Mouse (Mus musculus) liver, embryonic 14.5 days (tissue): ENCODE data around the gene Usp54. TPM values are rescaled to one million over a fixed set of nuclear protein-coding genes. Genes with fewer than 3 reads are reported as not detected.

ENCODE experiments used
- ATAC-seq: fragments of 200-750 bp; cut with Nextera tagmentation; 2 replicates; pipeline ENCODE4 v1.8.0; 2017; ENCODE audit warnings: moderate number of reproducible peaks, mild to moderate bottlenecking, moderate library complexity; ENCODE audit not compliant: insufficient read depth
- DNase-seq, 3 experiments: peaks; one replicate each; pipeline ENCODE4 v3.0.0-alpha.2; 2012 to 2013; ENCODE audit warnings: low read depth in 3 of 3, low spot score in 3 of 3
- H3K27ac ChIP-seq: fragments of 300-500 bp; sonication (generic); 2 replicates; pipeline ENCODE4 v1.5.1; 2014; ENCODE audit warnings: moderate library complexity, mild to moderate bottlenecking, control low read depth, inconsistent platforms
- H3K27me3 ChIP-seq: fragments of 300-500 bp; sonication (generic); 2 replicates; pipeline ENCODE4 v1.6.1; 2014; ENCODE audit warnings: mild to moderate bottlenecking, low read length, moderate library complexity; ENCODE audit not compliant: control insufficient read depth, insufficient read depth
- H3K36me3 ChIP-seq: fragments of 300-500 bp; sonication (generic); replicated peaks from 2 replicates; pipeline ENCODE4 v1.6.1; 2014; ENCODE audit warnings: low read depth; ENCODE audit not compliant: control insufficient read depth, insufficient read depth
- H3K4me1 ChIP-seq, 2 experiments: fragments of 200-500 bp in 1 of 2; fragments of 300-500 bp in 1 of 2; sonication (generic) in 1 of 2; replicated peaks; 2 replicates each; pipeline ENCODE4 v1.6.1; 2012 to 2014; ENCODE audit warnings: antibody characterized with exemption in 1 of 2, inconsistent platforms in 1 of 2, low read length in 1 of 2; ENCODE audit not compliant: control insufficient read depth in 2 of 2, insufficient read depth in 2 of 2
- H3K4me2 ChIP-seq: fragments of 300-500 bp; sonication (generic); 2 replicates; pipeline ENCODE4 v1.6.1; 2014; ENCODE audit warnings: low read depth, mild to moderate bottlenecking, control low read depth, moderate library complexity
- H3K4me3 ChIP-seq, 2 experiments: fragments of 200-500 bp in 1 of 2; fragments of 300-500 bp in 1 of 2; sonication (generic) in 1 of 2; 2 replicates each; pipeline ENCODE4 v1.5.1; 2012 to 2014; ENCODE audit warnings: low read depth in 2 of 2, low read length in 2 of 2, mild to moderate bottlenecking in 2 of 2, control low read depth in 1 of 2, inconsistent platforms in 1 of 2, moderate library complexity in 1 of 2; ENCODE audit not compliant: insufficient read depth in 1 of 2
- H3K9ac ChIP-seq: fragments of 300-500 bp; sonication (generic); replicated peaks from 2 replicates; pipeline ENCODE4 v1.6.1; 2014; ENCODE audit warnings: mild to moderate bottlenecking, control low read depth, moderate library complexity
- H3K9me3 ChIP-seq: fragments of 300-500 bp; sonication (generic); 2 replicates; pipeline ENCODE4 v1.6.1; 2016; ENCODE audit warnings: low read length, mixed read lengths; ENCODE audit not compliant: control insufficient read depth
- CTCF ChIP-seq: IDR thresholded peaks from 2 replicates; pipeline ENCODE4 v1.5.1; 2016; ENCODE audit warnings: antibody characterized with exemption, low read depth, control low read depth
- EP300 ChIP-seq: IDR thresholded peaks from 2 replicates; pipeline ENCODE4 v1.6.1; 2016; ENCODE audit warnings: antibody characterized with exemption, low read depth
- WGBS: fragments of 180-500 bp; shearing (Covaris S2); extraction: QIAGEN DNeasy Blood & Tissue Kit; methylation state at CpG from one replicate; pipeline ENCODE4 v1.1.7; 2014; ENCODE audit not compliant: insufficient replicate concordance; 5-methylcytosine and 5-hydroxymethylcytosine counted together
- polyA plus RNA-seq, 2 experiments: library from polyadenylated mRNA; depleted of rRNA in 1 of 2; stranded (reverse) in 1 of 2; unstranded in 1 of 2; fragments of >200 nt; fragmentation: Nextera tagmentation in 1 of 2; extraction: Ambion mirVana in 1 of 2; gene quantifications; 2 replicates each; pipeline versions ENCODE4 v1.2.1 to v1.2.3; 2012 to 2014

Usp54 gene
- polyA plus RNA-seq, 2 experiments, result 1.2 to 1.3 TPM

GRCm38 (mm10) chr14:20561897-20562296, 79.0 kb downstream of the Usp54 start:
- WGBS, result 74% methylated on average over 5 of the region's 5 CpGs
- ATAC-seq (no peak), DNase-seq (no peak)
- no peaks in the 10 kb centered on the region for H3K36me3 ChIP-seq
- no peak overlapping the region for H3K9ac ChIP-seq
- no peaks in the 10 kb centered on the region for H3K9me3 ChIP-seq
- TF ChIP-seq EP300 (no peak), CTCF (no peak)
- no peak overlapping the region for H3K4me3 ChIP-seq
- no peak overlapping the region for H3K27ac ChIP-seq
- no peaks in the 10 kb centered on the region for H3K27me3 ChIP-seq
- H3K4me1 ChIP-seq, result 0 out of 4 replicates have a peak, but pooled peaks cover 0 to 3% of the 10 kb centered on the region in 2 experiments
- no peak overlapping the region for H3K4me2 ChIP-seq

DNA sequence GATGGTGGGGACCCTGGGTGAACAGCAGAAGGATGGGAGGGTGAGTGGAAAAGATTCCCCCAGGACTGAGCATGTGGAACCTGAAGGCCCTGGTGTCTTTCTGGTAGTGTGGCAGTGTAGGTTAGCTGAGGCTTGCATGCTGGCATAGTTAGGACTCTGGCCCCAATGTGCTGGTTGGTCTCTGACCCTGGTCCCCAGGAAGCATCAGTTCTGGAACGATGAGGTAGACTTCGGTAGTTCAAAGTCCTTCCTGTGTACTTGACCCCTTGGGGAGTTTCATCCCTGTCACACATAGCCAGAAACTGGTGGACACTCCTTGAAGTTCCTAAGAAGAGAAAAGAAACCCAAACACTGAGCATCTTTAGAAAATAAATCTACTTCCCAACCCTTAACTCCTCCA, 90.7 kb downstream of the Usp54 start:
- Histone ChIP-seq H3K4me2 (no peak overlapping the region), H3K27ac (no peak overlapping the region), H3K9ac (no peak overlapping the region), H3K4me3 (no peak overlapping the region), H3K9me3 (no peaks in the 10 kb centered on the region), H3K4me1 (peaks cover 7 to 9% of the 10 kb centered on the region in 2 experiments), H3K27me3 (no peaks in the 10 kb centered on the region), H3K36me3 (no peaks in the 10 kb centered on the region)
- no peak for DNase-seq
- WGBS, result 64% methylated on average over 2 of the region's 2 CpGs
- TF ChIP-seq EP300 (no peak), CTCF (no peak)
- ATAC-seq, result no peak

GRCm38 (mm10) chr14:20546415-20546814, 94.4 kb downstream of the Usp54 start, which contains the start of gene Ppp3cb:
Gene Ppp3cb, minus strand, starts transcription at chr14:20546573.
- Histone ChIP-seq H3K9me3 (no peaks in the 10 kb centered on the region), H3K27me3 (no peaks in the 10 kb centered on the region), H3K9ac (peak within 1 kb of the TSS; percentile 90), H3K4me1 (peaks cover 17 to 20% of the 10 kb centered on the region in 2 experiments), H3K4me2 (peak within 1 kb of the TSS; percentile 73), H3K36me3 (no peaks in the 10 kb centered on the region; the same call in 1 of the 2 replicates), H3K4me3 (peak within 1 kb of the TSS; percentile 78 to 88), H3K27ac (peak within 1 kb of the TSS; percentile 90)
- TF ChIP-seq EP300 (no peak), CTCF (no peak)
- WGBS, result under 1% methylated on average over 29 of the region's 29 CpGs
- ATAC-seq (peak; percentile 78), DNase-seq (peak; percentile 88 to 91 (median 90))

DNA sequence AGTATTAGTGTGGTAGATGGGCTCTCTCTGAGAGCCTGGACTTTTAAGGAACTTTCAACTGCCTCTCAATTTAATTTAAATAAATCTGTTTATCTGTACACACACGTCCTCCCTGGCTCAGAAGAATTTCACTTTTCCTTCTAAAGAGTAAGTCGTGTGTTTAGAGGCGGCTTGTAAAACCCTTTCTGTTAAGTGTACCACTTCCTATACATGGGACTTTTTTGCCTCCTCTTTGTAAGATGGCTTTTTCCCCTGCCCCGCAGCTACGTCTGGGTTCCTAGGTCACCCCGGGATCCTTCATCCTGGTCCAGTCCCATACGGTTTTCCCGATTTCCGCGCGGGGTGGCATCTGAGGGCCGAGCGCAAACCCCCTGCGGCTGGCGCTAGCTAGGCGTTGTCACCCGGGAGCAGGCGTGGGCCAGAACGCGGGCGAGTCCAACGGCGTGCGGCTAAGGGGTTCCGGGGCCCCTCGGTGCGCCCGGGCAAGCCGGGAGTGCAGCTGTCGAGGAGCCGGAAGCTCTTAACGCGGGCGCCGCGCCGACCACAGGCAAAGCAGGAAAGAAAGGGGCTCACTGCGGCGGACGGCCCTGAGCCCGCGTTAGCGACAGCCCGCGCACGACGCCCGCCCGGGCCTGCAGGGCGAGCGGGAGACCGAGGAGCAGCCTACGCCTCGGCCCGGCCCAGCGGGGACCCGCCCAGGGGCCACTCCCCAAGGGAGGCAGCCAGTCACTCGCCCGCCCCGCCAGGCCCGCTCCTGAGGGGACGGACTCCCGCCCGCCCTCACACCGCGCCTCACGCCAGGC, 95.1 kb downstream of the Usp54 start:
- TF ChIP-seq CTCF (no peak), EP300 (no peak)
- Histone ChIP-seq H3K27ac (peak overlapping the region; percentile 90), H3K4me2 (peak overlapping the region; percentile 73), H3K4me3 (peak overlapping the region; percentile 78 to 88), H3K9ac (peak overlapping the region; percentile 90), H3K36me3 (no peaks in the 10 kb centered on the region; the same call in 1 of the 2 replicates), H3K27me3 (no peaks in the 10 kb centered on the region), H3K9me3 (no peaks in the 10 kb centered on the region), H3K4me1 (peaks cover 17 to 20% of the 10 kb centered on the region in 2 experiments)
- DNase-seq (peak; percentile 84 to 86 (median 85)), ATAC-seq (peak; percentile 99)
- WGBS, result under 1% methylated on average over 66 of the region's 67 CpGs
